Mouse (Mus musculus): ENCODE data around the gene Jazf1. TPM values are rescaled to one million over a fixed set of nuclear protein-coding genes. Genes with fewer than 3 reads are reported as not detected.

Gene Jazf1
- total RNA-seq, 1 experiment from 2014 or later, result 4.3 TPM

- DNase-seq, result no peak
These were observed 215.9 kb downstream of the Jazf1 start for GRCm38 (mm10) chr6:52852404-52853107.

GRCm38 (mm10) chr6:52851975-52852374 is 216.5 kb downstream of the Jazf1 start:
- no peak for DNase-seq

GRCm38 (mm10) chr6:52851019-52851418 is 217.4 kb downstream of the Jazf1 start:
- DNase-seq, result peak; percentile 34

GRCm38 (mm10) chr6:52848199-52848598 is 220.2 kb downstream of the Jazf1 start:
- DNase-seq, result no peak

GRCm38 (mm10) chr6:52846314-52846713 is 222.1 kb downstream of the Jazf1 start:
- no peak for DNase-seq

GRCm38 (mm10) chr6:52844741-52845140 is 223.7 kb downstream of the Jazf1 start:
- no peak for DNase-seq

GRCm38 (mm10) chr6:52843027-52843426 is 225.4 kb downstream of the Jazf1 start:
- DNase-seq, result peak; percentile 40

GRCm38 (mm10) chr6:52842598-52842997 is 225.8 kb downstream of the Jazf1 start:
- no peak for DNase-seq

GRCm38 (mm10) chr6:52841611-52842010 is 226.8 kb downstream of the Jazf1 start:
- no peak for DNase-seq

GRCm38 (mm10) chr6:52840589-52841044 is 227.8 kb downstream of the Jazf1 start:
- no peak for DNase-seq

GRCm38 (mm10) chr6:52838691-52839090 is 229.7 kb downstream of the Jazf1 start:
- DNase-seq, result peak; percentile 88

GRCm38 (mm10) chr6:52837792-52838191 is 230.6 kb downstream of the Jazf1 start:
- DNase-seq, result no peak

- no peak for DNase-seq
These were observed 232.1 kb downstream of the Jazf1 start for GRCm38 (mm10) chr6:52836201-52836950.

- no peak for DNase-seq
These were observed 240.6 kb downstream of the Jazf1 start for GRCm38 (mm10) chr6:52827752-52828277.

- DNase-seq, result peak; percentile 81
These were observed 242.9 kb downstream of the Jazf1 start for GRCm38 (mm10) chr6:52825535-52825934.

- peak; percentile 62 for DNase-seq
These were observed 243.4 kb downstream of the Jazf1 start for GRCm38 (mm10) chr6:52824977-52825482.

- no peak for DNase-seq
These were observed 245.4 kb downstream of the Jazf1 start for GRCm38 (mm10) chr6:52823064-52823463.

GRCm38 (mm10) chr6:52822625-52823024 is 245.8 kb downstream of the Jazf1 start:
- no peak for DNase-seq

- DNase-seq, result no peak
These were observed 249.1 kb downstream of the Jazf1 start for GRCm38 (mm10) chr6:52819353-52819752.

GRCm38 (mm10) chr6:52818041-52818440 is 250.4 kb downstream of the Jazf1 start:
- no peak for DNase-seq

- DNase-seq, result no peak
These were observed 251.1 kb downstream of the Jazf1 start for GRCm38 (mm10) chr6:52817203-52817874.

GRCm38 (mm10) chr6:52805237-52805856 is 263.1 kb downstream of the Jazf1 start:
- DNase-seq, result no peak
